Mouse (Mus musculus) kidney, postnatal 10 days (tissue): ENCODE measurements around the gene Itpr2.

ENCODE experiments used
- DNase-seq: peaks from one replicate; pipeline ENCODE4 v3.0.0; 2021; ENCODE audit warnings: mixed read lengths

Itpr2 gene

DNA sequence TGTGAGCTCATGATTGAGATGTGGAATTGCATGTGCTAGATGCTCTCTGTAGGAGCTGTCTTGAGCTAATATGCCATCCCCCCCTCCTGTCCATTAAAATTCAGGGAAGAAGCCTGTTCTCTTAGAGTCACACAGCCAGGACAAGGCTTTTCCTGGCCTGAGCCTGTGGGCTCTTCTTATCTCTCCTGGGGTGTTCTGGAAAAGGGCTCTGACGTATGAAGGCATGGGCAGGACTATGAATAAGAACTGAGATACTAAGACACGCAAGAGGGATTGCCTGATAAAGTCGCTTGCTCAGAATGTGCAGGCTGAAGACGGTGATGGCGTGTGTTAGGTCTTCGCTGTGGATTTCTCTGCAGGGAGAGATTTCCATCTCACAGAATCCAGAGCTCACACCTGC lies 361.9 kb downstream of the Itpr2 start:
- no peak for DNase-seq

DNA sequence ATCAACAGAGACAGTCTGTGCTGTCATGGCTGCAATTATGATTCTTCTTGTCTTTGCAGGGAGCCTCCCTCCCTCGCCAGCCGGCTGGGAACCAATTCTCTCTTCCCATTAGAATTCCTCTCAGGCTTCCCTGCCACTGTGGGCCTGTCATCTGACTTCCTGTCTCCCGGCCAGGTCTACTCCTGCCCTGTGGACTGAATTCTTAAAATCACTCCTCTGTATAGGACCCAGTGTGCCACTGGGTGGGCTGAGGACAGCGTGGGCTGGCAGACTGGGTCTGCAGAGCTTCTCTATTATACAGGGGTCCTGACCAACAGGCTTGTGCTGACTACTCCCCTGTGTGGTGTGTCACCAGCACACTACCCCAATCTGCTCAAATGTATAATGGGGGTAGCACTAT lies 365.4 kb downstream of the Itpr2 start:
- DNase-seq, result no peak

DNA sequence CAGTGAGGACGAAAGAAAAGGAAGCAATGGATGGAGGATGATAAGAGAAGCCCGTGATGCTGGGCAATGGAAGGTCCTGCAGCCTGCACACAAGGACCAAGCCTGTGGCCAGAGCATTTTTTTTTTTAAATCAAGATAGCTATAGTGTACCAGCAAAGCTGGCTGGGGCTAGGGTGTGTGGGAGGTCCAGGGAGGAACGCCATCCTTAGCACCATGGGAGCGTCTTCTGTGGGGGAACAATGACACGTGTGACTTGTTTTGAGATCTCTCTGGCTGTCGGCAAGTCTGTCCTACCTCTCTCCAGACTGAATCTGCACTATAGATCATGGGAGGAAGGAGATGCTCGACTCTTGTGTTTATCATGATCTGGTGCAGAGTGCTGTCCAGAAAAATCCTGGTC lies 365.8 kb downstream of the Itpr2 start:
- no peak for DNase-seq

DNA sequence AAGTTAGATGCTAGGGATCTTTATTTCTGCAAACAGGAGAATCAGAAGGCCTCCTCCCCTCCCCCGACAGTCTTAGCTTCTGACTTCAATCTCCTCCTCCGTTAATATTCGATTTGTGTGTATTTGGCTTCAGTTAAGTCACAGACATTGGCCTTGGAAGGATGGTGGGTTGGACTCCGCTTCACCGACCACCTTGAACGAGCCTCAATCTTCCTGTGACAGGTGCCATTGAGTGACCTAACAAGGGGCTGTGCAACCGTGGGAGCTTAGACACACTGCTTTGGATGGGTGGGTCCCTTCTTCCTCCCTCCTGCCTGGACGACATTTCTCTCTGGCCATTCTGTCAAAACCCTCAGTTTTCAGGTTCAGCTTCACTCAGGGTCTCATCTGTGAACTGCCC lies 366.7 kb downstream of the Itpr2 start:
- DNase-seq, result no peak

DNA sequence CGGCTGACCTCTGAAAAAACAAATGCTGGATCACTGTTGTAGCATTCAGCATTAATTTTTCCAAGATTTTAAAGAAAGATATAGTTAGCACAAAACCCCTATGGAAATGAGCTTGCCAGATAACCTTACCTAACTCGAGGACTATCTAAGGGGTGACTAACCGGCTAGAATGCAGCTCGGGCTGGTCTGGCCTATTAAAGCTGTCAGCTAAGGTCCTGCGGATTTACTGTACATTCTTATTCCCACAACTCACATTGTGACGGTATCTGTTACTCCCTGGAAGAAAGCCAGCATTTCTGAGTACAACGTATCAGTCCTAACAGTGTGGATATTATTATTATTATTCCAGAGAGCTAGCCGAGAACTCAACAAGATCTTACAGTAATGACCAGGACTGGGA lies 368.1 kb downstream of the Itpr2 start:
- DNase-seq, result no peak

DNA sequence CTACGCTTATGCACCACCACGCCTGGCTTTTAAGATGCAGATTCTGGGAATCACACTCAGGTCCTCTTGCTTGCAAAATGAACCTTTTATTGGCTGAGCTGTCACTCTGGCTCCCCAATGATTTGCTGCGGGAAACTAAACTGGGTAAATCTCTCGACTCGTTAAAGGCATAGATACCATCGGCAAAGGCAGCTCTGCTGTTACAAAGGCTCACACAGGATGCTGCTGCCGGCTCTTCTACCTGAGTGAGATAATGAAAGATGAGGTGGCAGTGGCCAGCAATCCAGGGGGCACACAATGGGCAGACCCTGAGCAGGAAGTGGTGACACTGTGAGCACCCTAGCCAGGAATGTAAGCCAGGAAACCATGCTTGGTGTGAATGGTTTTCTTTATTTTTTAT lies 373.0 kb downstream of the Itpr2 start:
- DNase-seq, result no peak

DNA sequence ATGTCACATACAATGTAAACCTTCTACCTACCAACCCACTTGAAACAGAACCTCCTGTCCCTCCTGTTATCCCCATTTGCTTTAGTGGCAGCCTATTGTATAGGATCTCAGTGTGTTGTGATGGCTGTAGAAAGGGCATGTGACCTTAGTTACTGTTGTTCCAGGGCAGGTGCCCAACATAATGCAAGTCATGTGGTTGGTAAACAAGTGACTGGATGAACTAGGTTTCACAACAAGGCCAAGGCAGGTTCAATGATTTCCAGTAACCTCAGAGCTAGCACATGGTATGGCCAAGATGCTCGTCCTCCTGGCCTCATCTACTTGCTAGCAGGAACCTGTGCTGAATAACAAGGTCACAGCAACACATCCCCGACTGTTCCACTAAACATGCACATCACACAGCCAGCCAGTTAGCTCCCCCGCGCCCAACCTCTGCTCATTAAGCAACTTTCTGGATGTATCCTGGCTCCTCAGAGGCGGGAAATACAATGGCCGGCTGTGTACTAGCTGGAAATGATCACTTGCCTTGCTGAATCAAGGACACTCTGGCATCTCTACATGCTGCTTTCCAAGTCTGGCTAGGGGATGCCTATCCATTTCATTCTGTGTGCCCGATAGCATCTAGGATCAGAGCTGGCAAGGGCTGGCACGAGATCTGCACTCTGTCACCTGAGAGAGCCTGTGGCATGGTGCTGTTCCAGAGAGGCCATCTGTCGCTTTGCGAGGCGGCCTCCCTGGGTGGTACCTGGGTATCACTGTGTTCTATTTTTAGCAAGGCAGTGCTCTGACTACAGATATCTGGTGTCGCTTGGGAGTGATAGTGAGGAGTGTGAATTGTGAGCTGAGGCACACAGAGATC lies 375.0 kb downstream of the Itpr2 start:
- no peak for DNase-seq

DNA sequence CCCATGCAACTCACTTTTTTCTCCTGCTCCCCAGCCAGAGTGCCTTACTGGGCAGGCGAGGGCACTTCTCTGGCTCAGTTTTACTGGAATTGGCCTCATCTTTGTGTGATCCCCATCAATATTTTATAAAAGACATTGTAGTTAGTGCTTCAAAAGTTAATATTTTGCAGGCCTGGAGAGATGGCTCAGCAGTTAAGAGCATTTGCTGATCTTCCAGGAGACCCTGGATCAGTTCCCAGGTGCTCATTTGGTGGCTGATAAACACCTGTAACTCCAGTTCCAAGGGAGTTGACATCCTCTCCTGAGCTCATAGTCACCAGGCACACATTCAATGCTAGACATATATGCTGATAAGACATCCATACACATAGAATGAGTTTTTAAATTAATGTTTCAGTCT lies 376.4 kb downstream of the Itpr2 start:
- DNase-seq, result no peak

DNA sequence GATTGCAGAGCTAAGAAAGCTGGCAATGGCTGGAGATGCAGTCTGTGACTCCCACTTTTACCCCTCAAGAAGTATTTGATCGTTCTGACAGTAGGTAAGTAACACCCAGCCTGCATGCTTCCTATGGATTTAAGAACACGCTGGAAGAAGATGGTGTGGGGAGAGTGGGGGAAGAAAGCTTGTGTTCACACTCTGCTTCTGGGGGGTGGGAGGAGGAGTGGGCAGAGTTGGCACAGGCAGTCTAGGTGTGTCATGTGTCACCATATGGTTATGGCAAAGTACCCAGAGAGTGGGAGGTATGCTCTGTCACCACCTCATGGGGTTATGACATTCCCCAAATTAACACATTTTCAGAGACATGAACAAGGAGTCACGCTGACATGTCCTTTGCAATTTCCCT lies 377.5 kb downstream of the Itpr2 start:
- no peak for DNase-seq

DNA sequence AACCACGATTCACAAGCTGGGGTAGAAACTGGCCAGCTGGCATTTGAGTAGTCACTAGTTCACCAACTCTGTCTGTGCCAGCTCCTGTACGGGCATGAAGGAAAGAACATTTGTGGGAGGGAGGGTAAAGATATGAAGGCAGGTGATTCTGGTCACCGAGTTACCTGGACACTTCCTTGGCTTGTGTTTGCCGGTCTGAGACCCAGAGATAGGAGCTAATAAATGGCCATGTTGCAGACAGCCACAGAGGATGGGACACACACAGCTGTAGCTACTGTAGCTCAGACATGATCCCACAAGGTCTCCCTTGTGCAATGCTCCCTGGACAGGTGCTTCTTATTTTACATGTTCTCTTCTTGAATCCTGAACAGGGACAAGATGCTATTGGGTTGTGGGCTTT lies 378.4 kb downstream of the Itpr2 start:
- DNase-seq, result no peak

DNA sequence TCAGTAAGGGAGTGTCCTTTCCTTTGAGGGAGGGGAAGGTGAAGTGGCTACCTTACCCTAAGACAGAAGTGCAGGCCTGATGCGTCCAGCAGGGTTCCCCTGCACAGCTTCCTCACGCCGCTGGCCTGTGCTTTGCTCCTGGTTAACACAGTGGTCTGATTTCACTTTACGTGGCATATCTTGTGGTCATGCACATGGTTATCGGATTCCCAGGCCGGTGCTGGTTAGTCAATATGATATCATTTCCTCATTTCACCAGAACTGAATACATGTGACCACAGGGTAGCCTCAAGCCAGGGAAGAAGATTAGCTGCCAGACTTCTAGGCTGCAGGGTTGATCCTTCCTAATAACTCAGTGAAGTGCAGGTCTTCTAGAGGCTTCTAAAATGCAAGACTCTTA lies 381.9 kb downstream of the Itpr2 start:
- DNase-seq, result no peak

DNA sequence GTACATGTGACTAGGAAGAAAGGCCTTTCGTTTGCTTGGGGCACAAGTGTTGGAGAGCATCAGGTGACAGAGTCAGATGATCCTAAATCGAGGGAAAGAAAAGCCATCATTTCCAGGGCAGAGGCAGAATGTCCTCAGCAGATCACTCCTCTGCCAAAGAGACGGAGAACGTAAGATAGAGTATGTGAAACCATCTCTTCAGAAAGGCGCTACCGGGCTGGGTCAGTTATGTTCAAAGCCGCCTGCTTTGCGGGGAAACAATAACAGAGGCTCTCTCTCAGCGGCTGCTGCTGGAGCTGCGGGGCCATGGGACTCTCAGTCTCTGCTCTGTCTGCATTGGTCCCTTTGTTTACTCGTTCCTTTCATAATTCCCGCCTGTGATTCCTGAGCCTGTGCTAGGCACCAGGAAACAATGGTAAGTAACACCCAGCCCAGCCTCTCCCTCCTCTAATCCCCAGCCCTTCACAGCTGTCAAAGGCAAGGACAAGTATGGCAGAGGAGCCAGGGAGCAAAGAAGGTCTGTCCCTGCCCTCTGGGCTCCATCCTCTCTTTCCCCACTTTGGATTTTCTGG lies 387.2 kb downstream of the Itpr2 start:
- DNase-seq, result no peak

DNA sequence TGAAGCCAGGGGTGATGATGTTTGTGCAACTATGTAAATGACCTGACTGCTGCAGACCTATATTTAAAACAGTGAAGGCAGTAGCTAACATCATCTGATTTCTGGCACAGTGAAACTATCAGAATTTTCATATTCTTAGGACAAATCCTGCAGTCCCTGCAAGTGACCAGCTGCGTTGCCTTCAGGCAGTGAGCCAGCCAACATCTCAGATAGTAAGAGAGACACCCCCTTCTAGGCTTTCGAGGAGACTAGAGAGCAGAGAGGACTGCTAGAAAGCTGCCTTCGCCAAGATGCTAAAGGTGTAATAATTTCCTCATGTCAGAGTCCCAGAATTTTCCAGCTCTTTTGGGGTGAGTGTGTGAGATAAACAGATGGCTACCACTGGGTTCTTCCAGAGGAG lies 388.0 kb downstream of the Itpr2 start:
- DNase-seq, result no peak

DNA sequence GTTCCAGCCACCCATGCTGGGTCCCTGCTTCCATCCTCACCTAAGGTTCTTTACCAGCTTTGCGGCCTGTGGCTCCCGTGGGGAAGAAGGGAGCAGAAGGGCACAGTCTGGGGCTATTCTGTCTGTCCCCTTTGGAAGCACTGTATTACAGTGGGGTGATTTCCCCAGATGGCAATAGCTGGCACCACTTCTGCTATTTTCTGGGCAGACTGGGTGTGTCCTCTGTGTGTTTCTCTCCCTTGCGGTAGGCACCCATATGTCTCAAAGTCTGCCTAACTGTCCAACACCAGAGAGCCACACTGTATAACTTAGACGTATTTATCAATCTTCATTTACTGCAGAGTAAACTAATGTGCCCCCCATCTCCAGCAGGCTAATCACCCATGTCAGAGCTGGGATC lies 388.9 kb downstream of the Itpr2 start:
- no peak for DNase-seq

DNA sequence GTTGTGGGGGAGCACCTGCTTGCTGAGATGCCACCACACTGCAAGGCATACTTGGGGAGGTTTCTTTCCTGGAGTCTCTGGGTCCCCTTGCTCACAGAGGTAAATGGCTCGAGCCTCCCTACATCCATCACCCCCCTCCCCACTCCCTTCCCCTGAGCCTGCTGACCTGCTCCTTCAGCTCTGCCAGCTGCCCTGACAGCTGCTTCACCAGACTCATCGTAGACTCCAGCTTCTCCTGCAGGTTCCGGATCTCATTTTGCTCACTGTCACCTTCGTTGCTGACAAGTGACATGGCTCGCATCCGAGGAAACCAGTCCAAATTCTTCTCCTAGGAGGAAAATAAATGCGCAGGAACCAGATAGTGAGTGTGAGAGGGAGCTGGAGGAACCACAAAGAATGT lies 389.8 kb downstream of the Itpr2 start:
- DNase-seq, result no peak

DNA sequence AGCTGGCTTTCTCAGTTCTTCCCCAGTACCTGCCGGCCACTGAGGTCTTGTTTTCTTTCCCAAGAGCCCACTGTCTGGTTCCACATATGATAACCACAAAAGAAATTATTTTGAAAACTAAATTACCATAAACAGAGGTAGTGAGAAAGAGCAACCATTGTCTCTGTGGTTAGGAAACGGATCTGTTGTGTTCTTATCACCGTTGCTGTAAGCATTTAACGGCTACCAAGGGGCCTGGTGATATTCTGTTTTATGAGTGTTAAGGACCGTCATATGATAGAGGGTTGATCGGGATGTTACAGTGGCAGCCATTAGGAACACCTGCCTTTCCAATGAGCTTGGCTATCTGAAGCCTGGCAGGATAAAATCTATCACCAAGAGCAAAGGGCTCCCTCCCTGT lies 390.2 kb downstream of the Itpr2 start:
- DNase-seq, result no peak

DNA sequence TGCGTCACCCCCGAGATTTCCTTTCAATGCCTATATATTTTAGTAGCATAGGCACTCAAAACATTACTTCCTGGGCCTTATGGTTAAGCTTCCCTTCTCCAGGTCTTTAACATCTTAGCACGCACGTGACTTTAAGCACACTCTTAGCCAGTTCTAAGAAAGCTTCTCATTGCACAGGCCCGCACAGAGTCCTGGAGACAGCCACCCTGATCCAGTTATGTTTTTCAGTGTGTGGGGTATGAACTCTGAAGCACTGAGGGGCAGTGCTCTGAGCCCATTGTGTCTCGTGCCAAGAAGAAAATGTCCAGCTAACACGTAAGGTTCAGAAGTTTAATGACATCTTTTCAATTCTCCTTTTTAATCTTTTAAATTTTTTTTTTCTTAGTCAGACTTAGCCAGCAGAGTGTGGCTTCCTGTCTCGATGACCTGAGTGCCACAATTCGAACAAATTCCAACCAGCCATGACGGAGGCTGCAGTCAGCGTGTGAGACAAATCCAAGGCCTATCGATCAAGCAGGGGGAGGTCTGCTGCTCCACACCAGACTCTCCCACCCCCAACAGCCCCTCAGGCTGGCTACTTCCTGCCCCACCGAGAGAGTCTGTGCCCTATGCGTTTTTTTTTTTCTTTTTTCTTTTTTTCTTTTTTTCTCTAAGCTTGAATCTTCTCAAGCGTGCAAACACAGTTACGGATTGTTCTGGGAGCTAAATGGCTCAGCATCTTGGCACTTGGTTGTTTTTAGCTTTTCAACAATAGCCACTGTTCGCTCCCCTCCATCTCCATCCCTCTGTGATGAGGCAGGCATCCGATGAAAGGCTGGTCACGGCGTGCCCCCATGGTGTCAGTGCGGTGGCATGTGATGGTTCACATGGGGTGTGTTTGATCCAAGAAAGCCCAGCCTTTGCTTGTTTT lies 390.9 kb downstream of the Itpr2 start:
- no peak for DNase-seq

DNA sequence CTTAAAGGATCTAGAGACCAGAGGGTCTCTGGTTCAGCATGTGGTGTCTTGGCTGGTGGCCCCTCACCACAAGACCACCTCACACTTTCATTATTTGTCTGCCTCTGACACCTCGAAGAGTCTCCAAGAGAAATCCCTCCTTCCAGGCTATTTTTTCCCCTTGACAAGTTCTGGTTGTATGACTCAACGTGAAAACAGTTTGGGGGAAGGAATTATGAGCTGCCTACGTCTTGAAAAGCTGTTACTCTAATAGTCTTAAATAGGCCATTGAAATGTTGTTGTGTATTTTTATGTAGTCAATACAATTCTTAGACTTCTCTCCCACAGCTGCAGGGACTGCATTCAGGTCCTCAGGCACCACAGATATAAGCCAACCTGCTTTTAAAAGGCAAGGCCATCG lies 391.6 kb downstream of the Itpr2 start:
- DNase-seq, result no peak

DNA sequence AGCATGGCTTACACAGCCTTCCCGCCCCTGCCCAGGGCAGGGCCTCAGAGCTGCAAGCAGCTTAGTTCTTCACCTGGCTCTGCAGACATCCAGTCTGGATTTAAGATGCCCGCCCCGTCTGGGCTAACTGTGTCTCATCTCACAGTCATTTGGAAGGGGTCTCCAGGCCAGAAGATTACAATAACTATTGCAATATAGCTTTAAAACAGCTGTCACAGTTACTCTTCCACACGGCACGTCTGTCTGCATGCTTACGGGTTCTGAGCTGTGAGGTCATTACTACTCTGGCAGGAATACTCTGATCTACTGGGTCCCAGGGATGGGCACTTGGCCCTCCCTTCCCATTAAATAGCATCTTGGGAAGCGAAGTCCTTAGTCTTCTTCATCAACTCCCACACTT lies 393.3 kb downstream of the Itpr2 start:
- DNase-seq, result no peak

DNA sequence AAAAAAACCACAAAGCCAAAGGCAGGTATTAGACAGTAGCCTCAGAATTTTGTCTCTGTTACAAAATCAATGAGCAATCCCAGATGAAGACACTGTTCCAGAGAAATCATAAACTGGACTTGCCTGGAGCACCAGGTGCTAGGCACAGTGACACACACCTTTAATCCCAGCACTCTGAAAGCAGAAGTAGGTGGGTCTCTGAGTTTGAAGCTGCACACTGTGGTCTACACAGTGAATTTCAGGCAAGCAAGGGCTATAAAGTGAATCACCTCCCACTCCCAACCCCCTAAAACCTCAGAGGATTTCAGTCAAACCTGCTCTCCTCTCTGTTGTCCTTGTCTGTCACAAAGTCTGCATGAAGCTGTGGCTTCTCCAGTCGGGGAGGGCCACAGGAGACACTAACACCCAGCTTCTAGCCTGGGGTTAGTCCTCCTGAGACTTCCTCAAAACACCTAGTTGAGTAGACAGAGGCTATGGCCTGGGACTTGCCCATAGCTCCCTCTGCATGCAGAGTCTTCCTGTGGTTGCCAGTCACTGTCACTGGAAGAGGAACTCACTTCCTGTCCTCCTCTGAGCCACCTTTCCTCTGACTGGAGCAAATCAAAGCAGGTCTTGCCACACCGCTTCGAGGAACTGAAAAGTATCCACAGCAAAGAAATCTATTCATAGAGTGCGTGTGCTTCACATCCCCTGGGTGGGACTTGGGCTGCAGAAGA lies 394.7 kb downstream of the Itpr2 start:
- DNase-seq, result no peak

DNA sequence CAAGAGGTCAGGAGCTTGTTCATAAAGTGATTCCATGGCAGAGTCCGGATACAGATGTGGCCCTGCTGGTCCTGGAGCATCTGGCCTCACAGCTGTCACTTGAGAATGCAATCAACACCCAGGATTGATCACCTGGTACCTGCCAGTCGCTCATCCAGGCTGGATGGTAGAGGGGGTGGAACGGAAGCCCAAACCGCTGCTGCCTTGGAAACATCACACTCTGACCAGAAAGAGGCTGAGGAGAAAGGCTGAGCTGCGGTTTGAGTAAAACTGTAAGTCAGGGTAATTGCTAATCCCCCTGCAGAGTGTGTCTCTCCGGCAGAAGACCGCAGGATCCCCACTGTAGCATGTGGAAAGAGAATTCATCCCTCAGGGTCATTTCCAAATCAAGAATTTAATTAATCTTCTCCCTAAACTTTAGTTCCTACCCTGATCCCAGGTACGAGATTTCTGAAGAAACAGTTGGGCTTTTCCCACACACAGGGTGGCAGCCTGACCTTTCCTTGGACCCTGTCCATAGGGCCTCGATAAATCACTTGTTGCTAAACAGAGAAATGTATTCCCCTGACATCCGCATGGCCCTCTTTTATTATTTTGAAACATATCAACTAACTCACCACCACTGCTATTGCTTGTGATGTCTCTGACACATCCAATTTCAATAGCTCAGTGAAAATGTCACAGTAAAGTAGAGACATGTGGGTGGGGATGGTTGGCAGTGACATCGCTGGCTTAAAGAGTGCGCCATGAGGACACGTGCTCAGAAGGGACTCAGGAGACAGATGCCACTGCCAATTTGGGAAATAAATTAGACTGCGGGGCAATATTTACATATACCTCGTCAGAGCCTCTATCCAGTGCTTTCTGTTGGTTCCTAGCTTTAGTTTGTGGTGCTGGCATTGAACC lies 418.7 kb downstream of the Itpr2 start:
- no peak for DNase-seq

DNA sequence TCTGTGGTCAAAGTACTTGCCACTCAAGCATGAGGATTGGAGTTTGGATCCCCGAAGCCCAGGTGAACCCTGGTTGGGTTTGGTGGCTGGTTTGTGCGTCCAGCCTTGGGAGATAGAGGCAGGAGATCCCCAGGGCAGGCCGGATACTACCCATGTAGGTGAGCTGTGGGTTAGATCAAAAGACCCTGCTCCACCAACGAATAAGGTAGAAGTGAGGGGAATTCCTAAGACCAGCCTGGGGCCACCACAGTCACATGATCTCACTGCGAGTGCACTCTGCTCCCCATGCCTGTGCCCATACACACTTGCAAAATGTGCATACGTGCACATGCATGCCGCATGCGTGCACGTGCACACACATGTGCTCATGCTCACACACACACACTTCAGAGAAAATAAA lies 419.5 kb downstream of the Itpr2 start:
- no peak for DNase-seq
